Mouse (Mus musculus) midbrain, embryonic 14.5 days (tissue): ENCODE results near the gene Axdnd1. TPM values are rescaled to one million over a fixed set of nuclear protein-coding genes. Genes with fewer than 3 reads are reported as not detected.

Experiments
- ATAC-seq: fragments of 200-750 bp; cut with Nextera tagmentation; 2 replicates; pipeline ENCODE4 v1.8.0; 2017; ENCODE audit warnings: moderate number of reproducible peaks, moderate library complexity; ENCODE audit not compliant: low FRiP score, low TSS enrichment
- DNase-seq: peaks from one replicate; pipeline ENCODE4 v3.0.0-alpha.2; 2015
- H3K27ac ChIP-seq: fragments of 300-500 bp; sonication (generic); replicated peaks from 2 replicates; pipeline ENCODE4 v1.5.1; 2014; ENCODE audit warnings: mild to moderate bottlenecking, low read depth, low read length, moderate library complexity
- H3K27me3 ChIP-seq: fragments of 300-500 bp; sonication (generic); 2 replicates; pipeline ENCODE4 v1.6.1; 2014; ENCODE audit warnings: low read length, control low read depth, mixed read lengths; ENCODE audit not compliant: control insufficient read depth, insufficient read depth
- H3K36me3 ChIP-seq: fragments of 300-500 bp; sonication (generic); 2 replicates; pipeline ENCODE4 v1.6.1; 2014; ENCODE audit warnings: low read length, control low read depth; ENCODE audit not compliant: control insufficient read depth, insufficient read depth
- H3K4me1 ChIP-seq: fragments of 300-500 bp; sonication (generic); 2 replicates; pipeline ENCODE4 v1.6.1; 2014; ENCODE audit warnings: mild to moderate bottlenecking, antibody characterized with exemption, low read length, control low read depth; ENCODE audit not compliant: control insufficient read depth, insufficient read depth
- H3K4me2 ChIP-seq: fragments of 300-500 bp; sonication (generic); 2 replicates; pipeline ENCODE4 v1.6.1; 2014; ENCODE audit warnings: mild to moderate bottlenecking, low read length, moderate library complexity
- H3K4me3 ChIP-seq: fragments of 300-500 bp; sonication (generic); replicated peaks from 2 replicates; pipeline ENCODE4 v1.5.1; 2014; ENCODE audit warnings: low read depth, low read length
- H3K9ac ChIP-seq: fragments of 300-500 bp; sonication (generic); replicated peaks from 2 replicates; pipeline ENCODE4 v1.6.1; 2014; ENCODE audit warnings: mild to moderate bottlenecking, low read length, moderate library complexity
- H3K9me3 ChIP-seq: fragments of 300-500 bp; sonication (generic); 2 replicates; pipeline ENCODE4 v1.6.1; 2016; ENCODE audit warnings: low read length, control low read depth, mixed read lengths; ENCODE audit not compliant: control insufficient read depth
- WGBS: fragments of 180-500 bp; shearing (Covaris S2); extraction: QIAGEN DNeasy Blood & Tissue Kit; methylation state at CpG from one replicate; pipeline ENCODE4 v1.1.7; 2014; 5-methylcytosine and 5-hydroxymethylcytosine counted together
- polyA plus RNA-seq: library from polyadenylated mRNA; unstranded; fragments of >200 nt; fragmentation: Nextera tagmentation; extraction: Ambion mirVana; gene quantifications from 2 replicates; pipeline ENCODE4 v1.2.1, GENCODE M21; 2014

Gene Axdnd1
- polyA plus RNA-seq, result 0.09 and 0.50 TPM in 2 replicates

DNA sequence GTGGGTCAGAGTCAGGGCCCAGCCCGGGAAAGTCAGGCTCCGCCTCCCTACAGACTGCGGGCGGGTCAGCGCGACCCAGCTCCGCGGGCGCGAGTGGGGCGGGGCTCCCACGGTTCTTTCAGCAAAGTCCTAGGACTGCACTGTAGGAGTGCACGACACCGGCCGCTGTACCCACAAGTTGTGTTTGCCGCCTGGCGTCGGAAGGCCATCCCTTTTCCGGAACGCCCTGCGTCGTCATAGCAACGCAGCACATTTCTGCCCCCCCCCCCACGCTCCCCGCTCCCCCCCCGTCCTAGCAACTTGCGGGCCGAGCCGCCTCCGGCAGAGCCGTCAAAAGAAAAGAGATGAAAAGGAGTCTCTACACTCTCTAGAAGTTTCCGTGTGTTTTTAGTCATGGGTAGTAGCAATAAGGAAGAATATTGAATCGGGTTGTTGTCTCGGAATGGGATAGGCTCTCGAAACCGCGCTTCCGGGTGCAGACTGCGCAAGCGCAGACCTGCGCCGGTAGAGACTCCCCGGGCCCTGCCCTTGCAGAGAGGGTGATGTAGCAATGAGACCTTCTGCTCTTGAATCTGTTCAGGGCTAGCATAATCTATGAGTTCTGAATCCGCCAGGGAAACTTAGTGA, at the start of gene Axdnd1:
Gene Axdnd1, minus strand, starts transcription at position 489 of the 627 bp plus-strand sequence.
- H3K9me3 ChIP-seq, result no peaks in the 10 kb centered on the region
- WGBS, result under 1% methylated on average over 44 of the region's 44 CpGs
- no peak within 1 kb of the TSS for H3K27ac ChIP-seq

DNA sequence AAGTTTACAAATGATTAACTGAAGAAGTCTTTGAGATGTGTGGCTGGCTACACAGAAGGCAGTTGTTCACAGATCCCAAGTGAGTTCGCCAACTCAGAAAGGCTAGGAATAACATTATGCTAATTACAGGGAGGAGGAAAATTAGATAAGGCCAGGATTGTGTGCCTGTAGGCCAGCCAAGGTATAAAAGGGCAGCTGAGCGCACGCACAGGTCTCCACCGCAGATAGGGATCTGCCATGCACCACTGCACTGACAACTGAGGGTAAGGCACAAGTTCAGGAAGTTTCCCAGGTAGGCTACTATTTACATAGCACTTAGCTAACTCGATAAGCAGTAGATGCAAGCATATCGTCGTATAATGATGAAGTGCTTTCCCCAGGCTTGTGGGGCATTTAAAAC, 49.6 kb upstream of the Axdnd1 start:
- H3K36me3 ChIP-seq, result 0 out of 2 replicates have a peak, but pooled peaks cover 3% of the 10 kb centered on the region
- ATAC-seq (no peak), DNase-seq (no peak)
- peaks cover 7% of the 10 kb centered on the region for H3K4me1 ChIP-seq
- H3K27ac ChIP-seq, result no peak overlapping the region
- 64% methylated on average over 7 of the region's 7 CpGs for WGBS
- 0 out of 2 replicates have a peak, but pooled peaks cover 6% of the 10 kb centered on the region for H3K9me3 ChIP-seq
- no peaks in the 10 kb centered on the region for H3K27me3 ChIP-seq
- H3K4me3 ChIP-seq, result no peak overlapping the region
- H3K4me2 ChIP-seq, result no peak overlapping the region
- no peak overlapping the region for H3K9ac ChIP-seq

More for the DNA sequence above, at the start of gene Axdnd1:
- H3K36me3 ChIP-seq, result no peaks in the 10 kb centered on the region
- peak within 1 kb of the TSS; percentile 60 for H3K4me3 ChIP-seq
- no peaks in the 10 kb centered on the region for H3K27me3 ChIP-seq
- DNase-seq, result peak; percentile 94
- peak within 1 kb of the TSS; percentile 72 for H3K4me2 ChIP-seq
- 0 out of 2 replicates have a peak, but pooled peaks cover 3% of the 10 kb centered on the region for H3K4me1 ChIP-seq
- peak within 1 kb of the TSS; percentile 42 for H3K9ac ChIP-seq
- peak; percentile 94 for ATAC-seq

DNA sequence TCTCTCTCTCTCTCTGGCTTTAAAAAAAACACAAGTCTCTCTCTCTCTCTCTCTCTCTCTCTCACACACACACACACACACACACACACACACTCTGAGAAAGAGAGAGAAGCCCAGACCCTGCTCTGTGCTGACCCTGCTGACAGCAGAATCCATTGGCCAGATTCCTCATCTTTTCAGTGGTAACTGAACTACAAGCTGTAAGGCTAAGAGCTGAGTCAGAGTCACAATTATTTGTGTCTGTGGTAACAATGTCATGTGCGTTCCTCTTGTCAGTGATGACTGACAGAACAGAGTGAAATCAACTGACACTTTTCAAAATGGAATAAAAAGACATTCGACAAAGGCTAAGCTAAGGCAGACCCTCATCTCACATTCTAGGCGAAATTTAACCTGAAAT, 47.6 kb upstream of the Axdnd1 start:
- ATAC-seq, result no peak
- H3K4me1 ChIP-seq, result peaks cover 7% of the 10 kb centered on the region
- 0 out of 2 replicates have a peak, but pooled peaks cover 6% of the 10 kb centered on the region for H3K9me3 ChIP-seq
- no peak for DNase-seq
- peaks cover 3% of the 10 kb centered on the region for H3K36me3 ChIP-seq
- no peak overlapping the region for H3K4me3 ChIP-seq
- no peak overlapping the region for H3K9ac ChIP-seq
- no peaks in the 10 kb centered on the region for H3K27me3 ChIP-seq
- H3K27ac ChIP-seq, result no peak overlapping the region
- 72% methylated on average over 3 of the region's 3 CpGs for WGBS
- H3K4me2 ChIP-seq, result no peak overlapping the region

DNA sequence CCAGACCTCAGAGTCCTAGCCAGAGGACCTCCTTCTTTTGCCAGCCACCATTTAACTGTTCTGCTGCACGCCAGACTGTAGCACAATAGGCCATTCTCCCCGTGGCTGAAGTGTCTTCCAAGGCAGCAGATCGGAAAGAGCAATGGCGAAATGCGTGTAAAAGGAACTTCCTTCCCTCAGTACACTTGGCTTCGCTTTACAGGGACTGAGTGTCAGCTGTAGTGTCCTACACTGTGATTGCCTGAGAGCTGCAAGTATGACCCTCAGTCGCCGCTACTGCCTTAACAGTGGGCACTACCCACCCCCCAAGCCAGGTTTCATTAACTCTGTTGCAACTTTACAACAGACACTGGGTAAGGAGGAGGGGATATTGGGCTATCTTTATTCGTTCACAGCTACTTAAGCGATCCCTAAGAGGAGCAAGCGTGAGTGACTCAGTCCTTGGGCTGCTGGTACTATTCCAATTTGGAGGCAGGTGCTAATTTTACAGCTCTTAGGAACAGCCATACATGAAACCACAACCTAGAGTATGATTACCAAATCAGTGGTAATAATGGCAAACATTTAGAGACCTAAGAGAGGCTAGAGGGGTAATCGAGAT, 46.8 kb upstream of the Axdnd1 start:
- 88% methylated on average over 12 of the region's 12 CpGs for WGBS
- 0 out of 2 replicates have a peak, but pooled peaks cover 6% of the 10 kb centered on the region for H3K9me3 ChIP-seq

DNA sequence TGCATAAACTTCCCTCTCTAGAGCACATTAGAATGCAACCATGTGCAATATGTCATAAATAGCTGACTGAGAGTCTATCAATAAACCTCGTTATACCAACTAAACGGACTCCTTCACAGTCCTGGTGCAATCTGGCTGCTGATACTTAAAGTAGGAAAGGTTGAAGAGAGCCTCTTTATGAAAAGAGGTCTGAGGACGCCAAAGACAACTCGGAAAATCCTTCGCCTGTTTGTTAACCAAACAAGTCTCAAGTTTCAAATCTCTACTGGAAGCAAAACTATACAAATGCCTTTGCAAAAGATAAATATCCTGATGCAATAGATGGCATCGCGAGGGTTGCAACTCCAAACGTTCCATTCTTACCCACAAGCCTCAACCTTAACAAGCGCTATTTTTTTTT, 44.0 kb upstream of the Axdnd1 start:
- Histone ChIP-seq H3K27me3 (no peaks in the 10 kb centered on the region), H3K9ac (no peak overlapping the region), H3K4me1 (no peaks in the 10 kb centered on the region), H3K9me3 (0 out of 2 replicates have a peak, but pooled peaks cover 6% of the 10 kb centered on the region), H3K27ac (no peak overlapping the region), H3K4me2 (no peak overlapping the region), H3K4me3 (no peak overlapping the region), H3K36me3 (peaks cover 3% of the 10 kb centered on the region)
- ATAC-seq, result no peak
- no peak for DNase-seq
- WGBS, result 91% methylated on average over 9 of the region's 9 CpGs

More for the DNA sequence above, 46.8 kb upstream of the Axdnd1 start:
- ATAC-seq (no peak), DNase-seq (no peak)
- Histone ChIP-seq H3K27ac (no peak overlapping the region), H3K4me1 (peaks cover under 1% of the 10 kb centered on the region; the same call in 1 of the 2 replicates), H3K36me3 (peaks cover 3% of the 10 kb centered on the region), H3K4me3 (no peak overlapping the region), H3K27me3 (no peaks in the 10 kb centered on the region), H3K4me2 (no peak overlapping the region), H3K9ac (no peak overlapping the region)

DNA sequence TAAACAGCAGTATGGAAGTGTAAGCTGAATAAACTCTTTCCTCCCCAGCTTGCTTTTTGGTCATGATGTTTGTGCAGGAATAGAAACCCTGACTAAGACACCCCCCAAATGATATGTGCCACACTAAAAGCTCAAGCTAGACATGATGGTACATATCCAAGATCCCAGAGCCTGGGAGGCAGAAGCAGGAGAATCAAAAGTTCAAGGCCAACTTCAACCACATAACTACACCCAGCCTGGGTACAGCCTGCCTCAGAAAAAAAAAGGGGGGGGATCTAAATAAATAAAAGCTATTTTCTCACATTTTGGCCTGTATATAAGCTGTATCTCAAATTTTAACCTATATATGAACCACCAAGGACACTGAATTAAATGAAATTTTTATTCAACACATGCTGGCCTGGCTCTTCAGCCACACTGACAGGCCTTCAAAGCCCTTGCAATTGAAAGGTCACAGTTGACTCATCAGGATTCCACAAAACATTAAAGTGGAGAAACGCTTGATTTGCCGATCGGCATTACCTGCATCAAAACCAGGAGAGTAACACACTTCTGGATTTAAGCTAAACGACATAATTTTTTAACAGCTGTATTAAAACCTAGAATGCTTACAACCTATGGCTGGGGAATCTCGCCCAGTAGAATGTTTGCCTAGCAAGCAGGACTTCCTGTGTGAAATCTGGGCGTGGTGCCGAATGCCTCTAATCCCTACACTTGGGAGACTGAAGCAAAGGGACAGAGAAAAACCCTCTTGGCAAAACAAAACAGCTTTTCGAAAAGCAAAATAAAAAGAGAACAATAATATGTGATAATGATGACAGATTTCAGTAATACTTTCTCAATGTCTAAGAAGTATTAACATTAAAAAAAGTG, 43.3 kb upstream of the Axdnd1 start:
- Histone ChIP-seq H3K9ac (no peak overlapping the region), H3K27ac (no peak overlapping the region), H3K4me3 (no peak overlapping the region), H3K36me3 (peaks cover 3% of the 10 kb centered on the region), H3K27me3 (no peaks in the 10 kb centered on the region), H3K4me1 (no peaks in the 10 kb centered on the region), H3K4me2 (no peak overlapping the region), H3K9me3 (0 out of 2 replicates have a peak, but pooled peaks cover 4% of the 10 kb centered on the region)
- DNase-seq, result no peak
- WGBS, result 88% methylated on average over 8 of the region's 8 CpGs
- ATAC-seq, result no peak

DNA sequence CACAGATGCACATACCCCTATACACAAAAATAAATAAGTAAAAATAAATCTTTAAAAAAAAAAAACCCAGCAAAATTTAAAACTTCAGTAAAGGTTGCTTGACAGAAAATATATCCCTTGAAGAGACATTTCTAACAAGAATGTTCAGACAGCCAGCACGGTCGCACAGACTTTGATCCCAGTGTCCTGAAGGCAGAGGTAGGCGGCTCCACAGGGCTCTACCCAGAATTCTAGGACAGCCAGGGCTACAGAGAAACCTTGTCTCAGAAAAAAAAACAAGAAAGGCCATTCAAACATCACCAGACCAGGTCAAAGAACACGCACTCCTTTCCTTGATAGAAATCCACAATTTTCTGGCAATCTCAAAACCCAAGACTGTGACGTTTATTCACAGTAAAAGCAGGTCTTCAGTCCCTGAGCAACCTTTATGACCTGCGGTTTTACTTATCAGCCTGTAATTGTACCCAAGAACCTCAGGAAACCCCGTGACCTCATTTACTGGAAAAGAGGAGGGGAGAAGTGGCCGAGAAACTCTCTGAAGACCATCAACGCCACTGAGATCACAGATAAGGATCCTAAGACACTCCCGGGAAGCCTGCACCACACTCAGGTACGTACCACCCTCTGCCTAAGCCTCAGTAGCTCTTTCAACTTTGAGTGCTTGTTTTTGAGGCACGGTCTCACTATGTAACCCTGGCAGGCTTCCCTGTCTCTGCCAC, 41.5 kb upstream of the Axdnd1 start:
- ATAC-seq (no peak), DNase-seq (no peak)
- no peak overlapping the region for H3K4me3 ChIP-seq
- H3K9ac ChIP-seq, result no peak overlapping the region
- H3K4me1 ChIP-seq, result no peaks in the 10 kb centered on the region
- H3K4me2 ChIP-seq, result no peak overlapping the region
- H3K27me3 ChIP-seq, result no peaks in the 10 kb centered on the region
- H3K9me3 ChIP-seq, result no peaks in the 10 kb centered on the region
- H3K27ac ChIP-seq, result no peak overlapping the region
- 89% methylated on average over 12 of the region's 12 CpGs for WGBS
- H3K36me3 ChIP-seq, result peaks cover 3% of the 10 kb centered on the region

DNA sequence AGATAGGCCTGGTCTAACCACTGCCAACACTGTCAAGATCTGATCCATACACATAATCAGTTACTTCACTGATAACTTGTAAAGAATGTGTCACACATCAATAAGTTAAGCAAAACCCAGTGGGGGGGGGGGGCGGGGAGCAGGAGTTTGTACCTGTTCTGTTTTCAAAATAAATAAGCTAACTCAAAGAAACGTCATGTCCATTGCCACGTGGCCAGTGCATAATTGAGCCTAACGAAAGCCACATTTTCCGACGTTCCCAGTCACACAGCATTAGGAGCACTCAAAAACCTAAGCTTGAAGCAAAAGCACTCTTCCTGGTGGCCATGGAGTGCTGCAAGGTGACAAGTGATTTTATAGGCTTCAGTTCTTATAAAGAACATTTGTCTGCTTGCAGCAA, 40.1 kb upstream of the Axdnd1 start:
- Histone ChIP-seq H3K9me3 (no peaks in the 10 kb centered on the region), H3K9ac (no peak overlapping the region), H3K36me3 (peaks cover 1% of the 10 kb centered on the region), H3K4me1 (no peaks in the 10 kb centered on the region), H3K4me3 (no peak overlapping the region), H3K27me3 (no peaks in the 10 kb centered on the region), H3K4me2 (no peak overlapping the region), H3K27ac (no peak overlapping the region)
- no peak for ATAC-seq
- 92% methylated on average over 6 of the region's 6 CpGs for WGBS
- DNase-seq, result no peak
